Mouse (Mus musculus): ENCODE results near the gene Lyve1. TPM values are rescaled to one million over a fixed set of nuclear protein-coding genes. Genes with fewer than 3 reads are reported as not detected.

Lyve1 gene
- polyA plus RNA-seq, 1 experiment from 2014 or later = 14.6 TPM

DNA sequence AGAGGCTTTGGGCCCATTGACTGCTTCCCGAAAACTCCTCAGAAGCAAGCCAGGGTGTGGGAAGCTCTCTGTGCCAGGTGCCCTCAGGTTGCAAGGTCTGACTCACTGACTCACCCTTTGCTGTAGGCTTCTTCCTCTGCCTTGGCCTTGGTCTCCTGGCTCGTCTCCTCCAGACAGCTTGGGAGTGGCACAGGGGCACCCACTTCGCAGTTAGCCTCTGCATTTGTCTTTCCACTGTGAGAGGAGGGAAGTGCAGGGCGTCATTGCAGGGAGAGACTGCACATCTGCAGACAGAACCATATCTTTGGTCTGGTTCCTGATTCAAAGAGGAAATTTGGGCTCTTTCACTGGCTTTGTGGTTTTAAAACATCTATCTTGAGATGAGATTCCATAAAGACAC is 15.0 kb upstream of the Lyve1 start:
- WGBS = 70% methylated on average over 4 of the region's 4 CpGs
- H3K27ac ChIP-seq = 0 out of 2 replicates have a peak overlapping the region, but pooled peaks have one; percentile 44

DNA sequence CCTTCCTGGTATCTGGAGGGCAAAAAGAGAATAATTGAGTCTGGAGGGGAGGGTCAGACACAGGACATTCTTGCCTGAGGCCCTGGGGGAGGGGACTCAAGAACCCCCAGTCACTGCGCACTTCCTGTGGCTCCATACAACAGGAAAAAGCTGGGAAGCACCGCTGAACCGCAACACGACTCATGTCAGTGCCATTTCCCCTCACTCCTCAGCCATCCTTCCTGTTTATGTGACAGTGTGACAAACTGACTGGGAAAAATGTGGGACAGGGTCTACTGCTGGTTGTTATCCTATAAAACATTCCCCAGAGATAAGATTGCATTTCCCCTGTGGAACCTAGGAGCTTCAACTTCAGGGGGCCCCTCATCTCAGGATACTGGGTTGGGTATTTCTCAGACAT is 13.9 kb upstream of the Lyve1 start:
- no peak overlapping the region for H3K4me3 ChIP-seq
- H3K4me1 ChIP-seq = no peaks in the 10 kb centered on the region
- no peaks in the 10 kb centered on the region for H3K36me3 ChIP-seq
- H3K27me3 ChIP-seq = no peaks in the 10 kb centered on the region
- no peaks in the 10 kb centered on the region for H3K9me3 ChIP-seq
- no peak overlapping the region for H3K9ac ChIP-seq
- 77% methylated on average over 4 of the region's 4 CpGs for WGBS
- H3K4me2 ChIP-seq = no peak overlapping the region
- ATAC-seq (ENCODE audit: insufficient number of reproducible peaks, low FRiP score, low TSS enrichment, low read depth) = no peak
- no peak overlapping the region for H3K27ac ChIP-seq

More for the DNA sequence above, 15.0 kb upstream of the Lyve1 start:
- Histone ChIP-seq H3K4me2 (no peak overlapping the region), H3K27me3 (no peaks in the 10 kb centered on the region), H3K9me3 (no peaks in the 10 kb centered on the region), H3K4me3 (no peak overlapping the region), H3K36me3 (no peaks in the 10 kb centered on the region), H3K9ac (no peak overlapping the region), H3K4me1 (no peaks in the 10 kb centered on the region)
- no peak for ATAC-seq (ENCODE audit: insufficient number of reproducible peaks, low FRiP score, low TSS enrichment, low read depth)

DNA sequence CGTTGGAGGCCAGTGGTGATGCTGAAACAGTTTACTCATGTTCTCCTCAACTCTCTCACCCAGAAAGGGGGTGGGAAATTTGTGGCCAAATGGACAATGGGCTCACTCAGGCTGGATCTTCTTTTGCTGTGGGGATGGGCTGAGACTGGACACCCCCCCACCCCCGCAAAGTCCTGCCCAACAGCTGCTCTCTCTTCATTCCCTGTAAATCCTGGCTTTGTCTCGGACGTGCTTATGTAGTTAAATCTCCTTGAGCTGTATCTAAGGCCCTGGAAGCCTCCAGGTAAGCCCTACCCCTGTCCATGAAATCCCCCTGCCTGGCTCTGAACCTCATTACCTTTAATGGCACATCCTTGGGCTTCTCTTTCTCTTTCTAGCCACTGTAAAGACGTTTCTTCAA is 5.8 kb upstream of the Lyve1 start:
- no peaks in the 10 kb centered on the region for H3K36me3 ChIP-seq

DNA sequence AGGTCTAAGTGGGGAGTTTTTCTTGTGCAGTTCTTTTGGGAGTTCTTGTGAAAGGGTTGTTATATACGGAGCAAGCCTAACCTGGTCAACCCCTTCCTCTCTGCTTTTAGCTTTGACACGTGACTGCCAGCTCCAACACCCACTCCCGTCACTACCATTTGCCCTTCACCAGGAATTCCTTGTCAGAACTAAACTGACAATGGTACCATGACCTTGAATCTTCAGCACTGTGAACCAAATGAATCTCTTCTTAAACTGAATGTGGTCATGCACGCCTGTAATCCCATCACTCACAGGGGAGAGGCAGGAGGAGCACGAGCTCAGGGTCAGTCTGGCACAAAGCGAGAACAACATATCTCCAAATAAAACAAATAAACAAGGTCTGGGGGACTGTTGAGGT is 4.1 kb upstream of the Lyve1 start:
- H3K9me3 ChIP-seq = no peaks in the 10 kb centered on the region
- H3K4me3 ChIP-seq = no peak overlapping the region
- WGBS = 87% methylated on average over 6 of the region's 6 CpGs
- no peak overlapping the region for H3K27ac ChIP-seq
- H3K4me1 ChIP-seq = 0 out of 2 replicates have a peak, but pooled peaks cover 3% of the 10 kb centered on the region
- H3K9ac ChIP-seq = no peak overlapping the region
- H3K36me3 ChIP-seq = no peaks in the 10 kb centered on the region
- no peak for ATAC-seq (ENCODE audit: insufficient number of reproducible peaks, low FRiP score, low TSS enrichment, low read depth)
- H3K27me3 ChIP-seq = no peaks in the 10 kb centered on the region
- no peak overlapping the region for H3K4me2 ChIP-seq

More for the DNA sequence above, 5.8 kb upstream of the Lyve1 start:
- Histone ChIP-seq H3K4me1 (0 out of 2 replicates have a peak, but pooled peaks cover 3% of the 10 kb centered on the region), H3K27ac (no peak overlapping the region), H3K9ac (no peak overlapping the region), H3K9me3 (no peaks in the 10 kb centered on the region), H3K4me3 (no peak overlapping the region), H3K27me3 (no peaks in the 10 kb centered on the region), H3K4me2 (no peak overlapping the region)
- no peak for ATAC-seq (ENCODE audit: insufficient number of reproducible peaks, low FRiP score, low TSS enrichment, low read depth)
- WGBS = 68% methylated on average over 5 of the region's 5 CpGs

DNA sequence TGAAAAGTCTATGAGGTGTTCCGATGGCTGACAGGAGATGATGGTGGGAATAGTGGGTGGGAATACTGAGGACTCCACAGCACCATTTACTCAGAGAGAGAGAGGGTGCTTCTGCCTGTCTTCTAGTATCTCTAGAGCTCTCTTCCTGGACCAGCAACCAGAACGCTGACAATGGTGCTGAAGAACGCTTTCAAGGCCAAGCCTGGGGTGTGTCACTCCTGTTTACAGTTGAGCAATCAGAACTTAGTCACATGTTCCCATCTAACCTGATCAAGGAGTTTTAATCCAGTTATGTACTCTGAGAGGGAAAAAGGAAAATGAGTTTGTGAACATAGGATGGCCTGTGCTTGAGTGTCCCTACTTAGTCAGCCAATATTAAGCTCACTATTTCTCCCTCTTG is 3.0 kb upstream of the Lyve1 start:
- no peaks in the 10 kb centered on the region for H3K27me3 ChIP-seq
- H3K4me3 ChIP-seq = no peak overlapping the region
- 86% methylated on average over 3 of the region's 3 CpGs for WGBS
- ATAC-seq (ENCODE audit: insufficient number of reproducible peaks, low FRiP score, low TSS enrichment, low read depth) = no peak
- H3K4me2 ChIP-seq = no peak overlapping the region
- no peaks in the 10 kb centered on the region for H3K9me3 ChIP-seq
- H3K27ac ChIP-seq = no peak overlapping the region
- 0 out of 2 replicates have a peak, but pooled peaks cover 3% of the 10 kb centered on the region for H3K4me1 ChIP-seq
- no peak overlapping the region for H3K9ac ChIP-seq
- no peaks in the 10 kb centered on the region for H3K36me3 ChIP-seq

DNA sequence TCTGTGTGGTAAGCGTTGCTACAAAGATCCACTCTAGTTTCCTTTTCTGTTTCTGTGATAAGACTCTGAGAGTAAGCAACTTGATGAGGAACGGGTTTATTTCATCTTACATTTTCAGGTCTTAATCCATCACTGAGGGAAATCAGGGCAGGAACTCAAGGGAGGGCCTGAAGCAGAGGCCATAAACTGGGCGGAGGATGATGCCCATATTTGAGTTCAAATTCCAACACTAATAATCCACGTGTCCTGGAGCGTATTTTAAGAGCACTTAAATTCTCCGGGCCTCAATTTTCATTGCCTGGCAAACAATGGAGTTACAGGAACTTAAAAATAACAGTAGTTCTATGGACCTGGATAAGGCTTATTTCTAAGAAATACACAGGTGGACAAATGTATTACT is 2.5 kb upstream of the Lyve1 start:
- H3K36me3 ChIP-seq = no peaks in the 10 kb centered on the region
- no peak overlapping the region for H3K4me3 ChIP-seq
- no peak overlapping the region for H3K9ac ChIP-seq
- H3K27ac ChIP-seq = no peak overlapping the region
- H3K9me3 ChIP-seq = no peaks in the 10 kb centered on the region
- 60% methylated on average over 6 of the region's 6 CpGs for WGBS
- H3K4me2 ChIP-seq = no peak overlapping the region
- H3K27me3 ChIP-seq = no peaks in the 10 kb centered on the region
- H3K4me1 ChIP-seq = 0 out of 2 replicates have a peak, but pooled peaks cover 3% of the 10 kb centered on the region
- ATAC-seq (ENCODE audit: insufficient number of reproducible peaks, low FRiP score, low TSS enrichment, low read depth) = no peak

DNA sequence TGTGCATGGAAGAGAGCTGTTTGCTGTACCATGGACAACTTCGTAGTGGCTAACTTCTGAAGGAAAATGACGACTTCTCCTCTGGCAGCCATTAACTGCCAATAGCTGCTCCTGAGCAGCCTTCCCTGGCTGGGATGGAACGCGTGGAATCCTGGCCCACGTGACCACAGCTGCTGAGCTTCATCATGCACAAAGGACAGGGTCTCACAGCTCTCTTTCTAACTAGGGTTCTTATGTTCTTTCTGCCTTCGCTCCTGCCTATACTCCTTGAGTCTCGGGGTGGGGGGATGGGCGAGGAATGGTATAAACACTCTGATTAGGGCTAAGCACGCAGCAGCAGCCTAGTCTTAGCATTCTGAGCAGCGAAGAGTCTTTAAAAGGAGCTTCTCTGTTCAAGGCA is 2.0 kb upstream of the Lyve1 start:
- Histone ChIP-seq H3K4me3 (no peak overlapping the region), H3K9me3 (no peaks in the 10 kb centered on the region), H3K4me1 (0 out of 2 replicates have a peak, but pooled peaks cover 3% of the 10 kb centered on the region), H3K4me2 (no peak overlapping the region), H3K9ac (no peak overlapping the region), H3K27ac (no peak overlapping the region), H3K27me3 (no peaks in the 10 kb centered on the region), H3K36me3 (no peaks in the 10 kb centered on the region)
- 24% methylated on average over 10 of the region's 10 CpGs for WGBS
- no peak for ATAC-seq (ENCODE audit: insufficient number of reproducible peaks, low FRiP score, low TSS enrichment, low read depth)

DNA sequence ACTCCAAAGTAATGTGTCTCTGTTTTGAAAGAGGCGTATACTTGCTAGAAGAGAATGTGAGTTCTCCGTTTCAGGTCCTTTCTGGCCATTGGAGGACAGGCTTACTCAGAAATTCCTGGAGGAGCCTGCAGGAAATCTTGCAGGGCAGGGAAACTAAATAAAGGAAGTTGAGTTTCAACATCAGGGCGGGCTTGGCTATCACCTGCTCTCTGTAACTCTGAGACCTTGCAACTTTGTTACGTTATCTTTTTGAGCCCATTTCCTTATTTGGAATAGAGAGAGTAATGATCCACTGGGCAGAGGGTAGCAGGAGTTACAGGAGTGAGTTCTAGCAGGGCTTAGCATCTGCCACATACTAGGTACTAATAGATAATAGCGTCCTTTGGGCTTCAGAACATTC is 2.9 kb downstream of the Lyve1 start:
- 0 out of 2 replicates have a peak, but pooled peaks cover 3% of the 10 kb centered on the region for H3K4me1 ChIP-seq
- H3K36me3 ChIP-seq = no peaks in the 10 kb centered on the region
- H3K4me2 ChIP-seq = no peak overlapping the region
- no peak overlapping the region for H3K9ac ChIP-seq
- 48% methylated on average over 5 of the region's 5 CpGs for WGBS
- H3K9me3 ChIP-seq = no peaks in the 10 kb centered on the region
- H3K4me3 ChIP-seq = no peak overlapping the region
- H3K27ac ChIP-seq = no peak overlapping the region
- no peaks in the 10 kb centered on the region for H3K27me3 ChIP-seq
- no peak for ATAC-seq (ENCODE audit: insufficient number of reproducible peaks, low FRiP score, low TSS enrichment, low read depth)

DNA sequence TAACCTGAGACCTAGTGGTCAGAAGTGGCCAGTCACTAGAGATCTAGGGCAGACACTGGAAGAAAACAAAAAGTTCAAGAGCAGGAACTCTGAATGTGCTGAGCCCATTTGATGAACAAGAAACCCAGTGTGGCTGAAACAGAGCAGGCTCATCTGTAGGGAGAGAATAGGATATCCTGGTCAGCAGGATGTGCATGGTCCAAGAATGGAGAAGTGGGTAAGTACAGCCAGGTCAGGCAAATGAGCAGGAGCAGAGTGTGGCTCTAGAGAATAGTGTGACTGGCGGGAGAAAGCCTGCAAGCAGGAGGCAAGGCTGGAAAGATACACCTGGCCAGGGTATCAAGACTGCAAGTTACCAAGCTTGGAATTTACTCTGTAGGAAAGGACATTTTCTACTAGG is 7.4 kb downstream of the Lyve1 start:
- no peaks in the 10 kb centered on the region for H3K27me3 ChIP-seq
- no peaks in the 10 kb centered on the region for H3K9me3 ChIP-seq
- no peaks in the 10 kb centered on the region for H3K4me1 ChIP-seq
- H3K4me2 ChIP-seq = no peak overlapping the region
- H3K27ac ChIP-seq = no peak overlapping the region
- H3K9ac ChIP-seq = no peak overlapping the region
- H3K36me3 ChIP-seq = no peaks in the 10 kb centered on the region
- 59% methylated on average over 1 of the region's 1 CpGs for WGBS
- H3K4me3 ChIP-seq = no peak overlapping the region
- ATAC-seq (ENCODE audit: insufficient number of reproducible peaks, low FRiP score, low TSS enrichment, low read depth) = no peak

DNA sequence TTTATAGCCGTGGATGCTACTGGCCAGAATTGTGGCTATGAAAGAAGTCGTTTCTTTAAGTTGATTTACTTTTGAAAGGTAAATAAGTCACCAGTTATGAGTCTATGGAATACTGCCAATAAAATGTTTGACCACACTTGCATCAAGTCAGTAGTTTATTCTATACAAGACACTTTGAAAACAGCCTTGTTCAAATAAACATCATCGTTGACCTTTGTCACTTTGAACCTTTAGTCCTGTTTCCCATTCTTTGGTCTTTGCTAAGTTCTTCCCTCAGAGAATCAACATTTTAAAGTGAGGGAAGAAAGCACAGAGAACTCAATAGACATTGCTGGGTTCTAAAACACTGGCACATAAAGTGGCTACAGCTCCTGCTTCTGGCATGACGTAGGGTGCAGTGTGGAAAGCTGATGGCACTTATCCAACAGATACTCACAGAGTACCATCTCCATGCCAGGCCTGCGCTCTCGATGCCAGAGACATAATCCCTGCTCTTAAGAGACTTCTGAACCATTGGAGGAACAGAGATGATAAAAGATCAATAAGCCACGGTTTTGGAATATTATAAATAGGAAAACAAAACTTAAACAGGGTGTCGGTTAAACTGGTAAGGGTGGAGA is 8.0 kb downstream of the Lyve1 start:
- Histone ChIP-seq H3K9ac (no peak overlapping the region), H3K36me3 (no peaks in the 10 kb centered on the region), H3K4me3 (no peak overlapping the region), H3K27me3 (no peaks in the 10 kb centered on the region), H3K4me1 (no peaks in the 10 kb centered on the region), H3K4me2 (no peak overlapping the region), H3K27ac (no peak overlapping the region), H3K9me3 (no peaks in the 10 kb centered on the region)
- ATAC-seq (ENCODE audit: insufficient number of reproducible peaks, low FRiP score, low TSS enrichment, low read depth) = no peak
- 76% methylated on average over 8 of the region's 8 CpGs for WGBS

DNA sequence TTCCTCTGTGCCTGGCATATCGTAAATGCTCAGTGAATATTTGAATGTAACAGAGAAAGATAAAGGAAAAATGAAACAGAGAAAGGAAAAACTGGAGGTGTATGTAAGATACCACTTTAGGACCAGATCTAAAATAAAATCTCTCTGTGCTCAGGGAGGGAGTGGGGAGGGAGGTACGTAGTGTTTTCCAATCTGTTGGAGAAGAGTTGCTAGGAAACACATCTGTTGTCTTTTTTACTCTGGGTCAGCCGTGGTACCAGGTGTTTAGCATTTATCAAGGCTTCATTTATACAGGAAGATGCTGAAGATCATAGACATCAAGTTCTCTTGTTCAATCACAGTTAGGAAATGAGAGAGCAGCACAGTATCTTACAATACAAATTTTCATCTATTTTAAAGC is 8.5 kb downstream of the Lyve1 start:
- H3K4me3 ChIP-seq = no peak overlapping the region
- H3K4me1 ChIP-seq = no peaks in the 10 kb centered on the region
- H3K27ac ChIP-seq = no peak overlapping the region
- H3K36me3 ChIP-seq = no peaks in the 10 kb centered on the region
- 50% methylated on average over 3 of the region's 3 CpGs for WGBS
- no peaks in the 10 kb centered on the region for H3K27me3 ChIP-seq
- no peak overlapping the region for H3K4me2 ChIP-seq
- ATAC-seq (ENCODE audit: insufficient number of reproducible peaks, low FRiP score, low TSS enrichment, low read depth) = no peak
- no peaks in the 10 kb centered on the region for H3K9me3 ChIP-seq
- no peak overlapping the region for H3K9ac ChIP-seq

DNA sequence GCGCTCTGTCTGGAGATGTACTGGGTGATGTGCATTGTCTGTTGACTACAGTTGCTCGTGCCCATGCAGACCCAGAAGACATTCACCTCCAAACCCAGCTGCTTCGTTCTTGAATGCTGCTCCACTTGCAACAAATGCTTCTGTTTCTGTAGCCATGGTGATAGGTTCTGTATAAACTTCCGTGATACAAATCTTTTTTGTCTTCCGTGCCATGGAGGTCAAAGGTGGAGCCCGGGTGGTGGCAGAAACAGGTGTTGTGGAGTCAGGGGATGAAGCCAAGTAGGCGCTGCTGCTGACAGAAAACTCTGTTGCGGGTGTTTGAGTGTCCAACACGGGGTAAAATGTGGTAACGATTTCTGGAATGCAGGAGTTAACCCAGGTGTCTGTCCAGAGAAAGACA is 9.4 kb downstream of the Lyve1 start:
- 67% methylated on average over 10 of the region's 10 CpGs for WGBS
- Histone ChIP-seq H3K4me2 (no peak overlapping the region), H3K27ac (no peak overlapping the region), H3K4me3 (no peak overlapping the region), H3K9me3 (no peaks in the 10 kb centered on the region), H3K9ac (no peak overlapping the region), H3K27me3 (no peaks in the 10 kb centered on the region), H3K36me3 (no peaks in the 10 kb centered on the region), H3K4me1 (no peaks in the 10 kb centered on the region)
- ATAC-seq (ENCODE audit: insufficient number of reproducible peaks, low FRiP score, low TSS enrichment, low read depth) = no peak
